Mouse (Mus musculus) embryonic fibroblast, embryonic 13.5 days (primary cell): ENCODE measurements around the gene Lurap1l.

ENCODE experiments used
- CTCF ChIP-seq: IDR thresholded peaks from 2 replicates; pipeline ENCODE4 v1.5.1; 2011; ENCODE audit warnings: mild to moderate bottlenecking, control low read depth, low read length, moderate library complexity, borderline replicate concordance; ENCODE audit not compliant: insufficient read depth
- POLR2A ChIP-seq: IDR thresholded peaks from 2 replicates; pipeline ENCODE4 v1.6.1; 2011; ENCODE audit warnings: low read depth, mild to moderate bottlenecking, control low read depth, low read length, moderate library complexity

GRCm38 (mm10) chr4:80906726-80907125 is 3.7 kb upstream of the Lurap1l start:
- no peak for TF ChIP-seq CTCF
- TF ChIP-seq POLR2A = no peak
